Mouse (Mus musculus) G1E (cell line): Measurements from ENCODE around the gene Wdfy2. TPM values are rescaled to one million over a fixed set of nuclear protein-coding genes. Genes with fewer than 3 reads are reported as not detected.

Experiments used
- ATAC-seq: 2 replicates; pipeline ENCODE4 v1.8.0; 2016; ENCODE audit warnings: mild to moderate bottlenecking; ENCODE audit not compliant: insufficient number of reproducible peaks, poor library complexity, low FRiP score, severe bottlenecking; ENCODE audit errors: extremely low read depth
- DNase-seq: peaks from one replicate; pipeline ENCODE4 v3.0.0; 2012; ENCODE audit warnings: low spot score
- H3K27me3 ChIP-seq: 2 replicates; pipeline ENCODE4 v1.6.1; 2012; ENCODE audit warnings: mild to moderate bottlenecking, low read length, inconsistent platforms; ENCODE audit not compliant: insufficient read depth
- H3K36me3 ChIP-seq: replicated peaks from 2 replicates; pipeline ENCODE3; 2012; ENCODE audit warnings: mild to moderate bottlenecking, inconsistent platforms
- H3K4me1 ChIP-seq: 2 replicates; pipeline ENCODE4 v1.6.1; 2012; ENCODE audit warnings: low read depth, low read length, inconsistent platforms, mixed read lengths; ENCODE audit not compliant: insufficient read depth
- H3K4me3 ChIP-seq: 2 replicates; pipeline ENCODE4 v1.5.1; 2012; ENCODE audit warnings: low read depth, mild to moderate bottlenecking, inconsistent platforms, low read length, moderate library complexity, mixed read lengths
- H3K9me3 ChIP-seq: replicated peaks from 2 replicates; pipeline ENCODE4 v1.6.1; 2012; ENCODE audit warnings: inconsistent platforms
- CTCF ChIP-seq: IDR thresholded peaks from 2 replicates; pipeline ENCODE4 v1.5.1; 2012; ENCODE audit warnings: low read depth, low read length, inconsistent platforms, mixed read lengths
- GATA1 ChIP-seq: IDR thresholded peaks from 2 replicates; pipeline ENCODE4 v1.6.1; 2012; ENCODE audit warnings: borderline replicate concordance, low read length, inconsistent platforms, mixed read lengths
- GATA2 ChIP-seq: IDR thresholded peaks from 2 replicates; pipeline ENCODE4 v1.6.1; 2012; ENCODE audit warnings: low read depth, low read length, inconsistent platforms, borderline replicate concordance
- POLR2AphosphoS5 ChIP-seq: IDR thresholded peaks from 2 replicates; pipeline ENCODE4 v1.6.1; 2012; ENCODE audit warnings: low read depth, low read length, inconsistent platforms; ENCODE audit not compliant: insufficient replicate concordance
- TAL1 ChIP-seq: conservative IDR thresholded peaks from 2 replicates; pipeline ENCODE4 v1.6.1; 2012; ENCODE audit warnings: low read depth, low read length, inconsistent platforms, mixed read lengths
- polyA plus RNA-seq: library from polyadenylated mRNA; stranded (reverse); fragments of >175 nt; gene quantifications from 2 replicates; pipeline ENCODE4 v1.2.3, GENCODE M21; 2012
- total RNA-seq, 2 experiments: library from RNA; stranded (forward) in 1 of 2; stranded (reverse) in 1 of 2; fragments of 200-1000 nt in 1 of 2; fragments of >200 nt in 1 of 2; fragmentation: Nextera tagmentation in 1 of 2; gene quantifications; 2 replicates each; pipeline ENCODE4 v1.2.3; 2014 to 2017

Gene Wdfy2
- total and polyA plus RNA-seq, 3 experiments = 2.3 to 14.6 (median 10.3) TPM

- peaks cover 9% of the 10 kb centered on the region for H3K36me3 ChIP-seq
- H3K9me3 ChIP-seq = no peaks in the 10 kb centered on the region
- H3K4me1 ChIP-seq = peaks cover 18% of the 10 kb centered on the region
- H3K4me3 ChIP-seq = no peak overlapping the region
- no peak for ATAC-seq
- TF ChIP-seq POLR2AphosphoS5 (no peak), CTCF (no peak), GATA2 (no peak), GATA1 (no peak), TAL1 (no peak)
- H3K27me3 ChIP-seq = no peaks in the 10 kb centered on the region
- DNase-seq = no peak
Measured at GRCm38 (mm10) chr14:62842495-62842894, 5.0 kb downstream of the Wdfy2 start.

GRCm38 (mm10) chr14:62842976-62843375 lies 5.5 kb downstream of the Wdfy2 start:
- Histone ChIP-seq H3K36me3 (peaks cover 9% of the 10 kb centered on the region), H3K9me3 (no peaks in the 10 kb centered on the region), H3K4me3 (no peak overlapping the region), H3K4me1 (peaks cover 16% of the 10 kb centered on the region), H3K27me3 (no peaks in the 10 kb centered on the region)
- TF ChIP-seq GATA2 (no peak), GATA1 (no peak), POLR2AphosphoS5 (no peak), TAL1 (no peak), CTCF (no peak)
- DNase-seq = no peak
- no peak for ATAC-seq

- ATAC-seq = no peak
- TF ChIP-seq CTCF = no peak
- TF ChIP-seq TAL1 = no peak
- no peak for TF ChIP-seq GATA1
- TF ChIP-seq POLR2AphosphoS5 = no peak
- no peak for TF ChIP-seq GATA2
- H3K27me3 ChIP-seq = no peaks in the 10 kb centered on the region
Measured at GRCm38 (mm10) chr14:62844226-62844625, 6.7 kb downstream of the Wdfy2 start.

GRCm38 (mm10) chr14:62845011-62845840 lies 7.7 kb downstream of the Wdfy2 start:
- Histone ChIP-seq H3K4me1 (peaks cover 13% of the 10 kb centered on the region), H3K4me3 (no peak overlapping the region), H3K27me3 (no peaks in the 10 kb centered on the region), H3K36me3 (peaks cover 9% of the 10 kb centered on the region), H3K9me3 (no peaks in the 10 kb centered on the region)
- no peak for ATAC-seq
- DNase-seq = no peak
- TF ChIP-seq TAL1 (no peak), CTCF (no peak), POLR2AphosphoS5 (no peak), GATA2 (no peak), GATA1 (no peak)

More at GRCm38 (mm10) chr14:62844226-62844625, 6.7 kb downstream of the Wdfy2 start:
- Histone ChIP-seq H3K9me3 (no peaks in the 10 kb centered on the region), H3K36me3 (peaks cover 9% of the 10 kb centered on the region), H3K4me3 (no peak overlapping the region), H3K4me1 (peaks cover 11% of the 10 kb centered on the region)
- no peak for DNase-seq

- no peak for ATAC-seq
- Histone ChIP-seq H3K36me3 (peaks cover 9% of the 10 kb centered on the region), H3K9me3 (no peaks in the 10 kb centered on the region), H3K27me3 (no peaks in the 10 kb centered on the region), H3K4me3 (no peak overlapping the region), H3K4me1 (peaks cover 24% of the 10 kb centered on the region)
- no peak for DNase-seq
- TF ChIP-seq GATA2 (no peak), CTCF (no peak), GATA1 (no peak), TAL1 (no peak), POLR2AphosphoS5 (no peak)
Measured at GRCm38 (mm10) chr14:62850980-62851379, 13.5 kb downstream of the Wdfy2 start.

- no peaks in the 10 kb centered on the region; the same call in 1 of the 2 replicates for H3K27me3 ChIP-seq
- ATAC-seq (no peak), DNase-seq (no peak)
- no peaks in the 10 kb centered on the region for H3K9me3 ChIP-seq
- TF ChIP-seq POLR2AphosphoS5 = no peak
- TF ChIP-seq CTCF = no peak
- TF ChIP-seq GATA2 = no peak
- TF ChIP-seq GATA1 = no peak
- TF ChIP-seq TAL1 = no peak
- no peak overlapping the region for H3K4me3 ChIP-seq
- H3K36me3 ChIP-seq = peaks cover 9% of the 10 kb centered on the region
- H3K4me1 ChIP-seq = peaks cover 30% of the 10 kb centered on the region
Measured at GRCm38 (mm10) chr14:62852840-62853239, 15.4 kb downstream of the Wdfy2 start.
